8 mouse cellular contexts compared by ENCODE assay signal in genomic region chr7:82866486-82867270, GRCm38 (mm10). TPM values are rescaled to one million over a fixed set of nuclear protein-coding genes. Genes with fewer than 3 reads are reported as not detected.
DNase-seq lines count a peak whose midpoint lies in the region; ATAC-seq and TF ChIP-seq lines count a peak whose summit lies in the region.

No protein-coding gene starts in this region.

- peak overlapping the region; percentile 100 for H3K27ac ChIP-seq in embryonic facial prominence, embryonic 14.5 days (replicated peaks; ENCODE audit: low read depth, low read length)
- peak overlapping the region; percentile 99 for H3K27ac ChIP-seq in limb, embryonic 15.5 days
- H3K27ac ChIP-seq in midbrain, postnatal 0 days (ENCODE audit: low read depth, low read length): peak overlapping the region; percentile 97

- peak overlapping the region; percentile 96 for H3K4me3 ChIP-seq in embryonic facial prominence, embryonic 14.5 days (ENCODE audit: low read depth, low read length)
- H3K4me3 ChIP-seq in limb, embryonic 15.5 days: peak overlapping the region; percentile 81
- H3K4me3 ChIP-seq in midbrain, postnatal 0 days (ENCODE audit: low read depth, low read length): peak overlapping the region; percentile 64

- H3K4me1 ChIP-seq in embryonic facial prominence, embryonic 14.5 days (ENCODE audit: control insufficient read depth, insufficient read depth, low read length): peaks cover 10% of the 10 kb centered on the region
- peaks cover 25% of the 10 kb centered on the region for H3K4me1 ChIP-seq in limb, embryonic 15.5 days
- peaks cover 6% of the 10 kb centered on the region for H3K4me1 ChIP-seq in midbrain, postnatal 0 days (ENCODE audit: insufficient read depth, low read length)

- H3K36me3 ChIP-seq in embryonic facial prominence, embryonic 14.5 days (ENCODE audit: control insufficient read depth, insufficient read depth, low read length): peaks cover 20% of the 10 kb centered on the region
- H3K36me3 ChIP-seq in limb, embryonic 15.5 days: peaks cover 8% of the 10 kb centered on the region; the same call in 1 of the 2 replicates
- H3K36me3 ChIP-seq in midbrain, postnatal 0 days (ENCODE audit: insufficient read depth, low read length): peaks cover 14% of the 10 kb centered on the region

- peak; percentile 85 for ATAC-seq in embryonic facial prominence, embryonic 14.5 days (ENCODE audit: low read depth)
- ATAC-seq in limb, embryonic 15.5 days (ENCODE audit: insufficient number of reproducible peaks, low FRiP score, low TSS enrichment, low read depth): peak; percentile 88
- ATAC-seq in midbrain, postnatal 0 days (ENCODE audit: low FRiP score): peak; percentile 83

- no peaks in the 10 kb centered on the region for H3K27me3 ChIP-seq in embryonic facial prominence, embryonic 14.5 days (replicated peaks; ENCODE audit: control insufficient read depth, insufficient read depth, low read length)
- no peaks in the 10 kb centered on the region for H3K27me3 ChIP-seq in limb, embryonic 15.5 days
- H3K27me3 ChIP-seq in midbrain, postnatal 0 days (ENCODE audit: insufficient read depth, low read length): no peaks in the 10 kb centered on the region

- WGBS in embryonic facial prominence, embryonic 14.5 days: under 1% methylated on average over 45 of the region's 68 CpGs
- WGBS in limb, embryonic 15.5 days: 1% methylated on average over 48 of the region's 68 CpGs
- WGBS in midbrain, postnatal 0 days: under 1% methylated on average over 59 of the region's 68 CpGs

- peak; percentile 94 for DNase-seq in A20 (ENCODE audit: low read depth, low spot score)
- peak; percentile 71 to 85 for DNase-seq in adrenal gland, postnatal 4 days (ENCODE audit: low spot score in 2 of 2)
- DNase-seq in embryonic facial prominence, embryonic 14.5 days (ENCODE audit: low spot score): peak; percentile 99
- DNase-seq in heart, adult 8-10 months (ENCODE audit: low spot score): peak; percentile 89
- DNase-seq in kidney, adult 9 months: peak; percentile 90
- peak; percentile 99 for DNase-seq in midbrain, postnatal 0 days (ENCODE audit: low spot score)
- DNase-seq in spleen, postnatal 10 days (ENCODE audit: low spot score in 2 of 2): peak; percentile 66 to 85

- H3K4me2 ChIP-seq in embryonic facial prominence, embryonic 14.5 days (ENCODE audit: low read depth, low read length): peak overlapping the region; percentile 91
- peak overlapping the region; percentile 92 for H3K4me2 ChIP-seq in limb, embryonic 15.5 days
- peak overlapping the region; percentile 95 for H3K4me2 ChIP-seq in midbrain, postnatal 0 days (ENCODE audit: low read depth, low read length, poor library complexity, severe bottlenecking)

- peak; percentile 52 for TF ChIP-seq CTCF in midbrain, postnatal 0 days (IDR thresholded peaks at IDR 0.05)

- no peaks in the 10 kb centered on the region for H3K9me3 ChIP-seq in embryonic facial prominence, embryonic 14.5 days (ENCODE audit: control insufficient read depth, low read length)
- H3K9me3 ChIP-seq in limb, embryonic 15.5 days: no peaks in the 10 kb centered on the region
- no peaks in the 10 kb centered on the region for H3K9me3 ChIP-seq in midbrain, postnatal 0 days (ENCODE audit: low read length)

- peak overlapping the region; percentile 99 for H3K9ac ChIP-seq in embryonic facial prominence, embryonic 14.5 days (ENCODE audit: low read depth, low read length)
- H3K9ac ChIP-seq in limb, embryonic 15.5 days: peak overlapping the region; percentile 61
- H3K9ac ChIP-seq in midbrain, postnatal 0 days (replicated peaks; ENCODE audit: low read length, poor library complexity, severe bottlenecking): peak overlapping the region; percentile 99

RNA-seq across cellular contexts. Expression of gene Mex3b, which starts 0.5 kb away (rescaled TPM):
- 10 to 100 TPM; 10.2 to 13.7 TPM for total RNA-seq in adrenal gland, postnatal 4 days (2021)
- polyA plus RNA-seq in embryonic facial prominence, embryonic 14.5 days (2014; fragmentation: Nextera tagmentation; extraction: Ambion mirVana): 19.3 and 22.6 TPM in 2 replicates
- total RNA-seq in heart, adult 8-10 months (2022): 1 to 10 TPM; 1.1 to 1.3 (median 1.3) TPM
- 14.7 and 17.8 TPM in 2 replicates for polyA plus RNA-seq in limb, embryonic 15.5 days (2015; fragmentation: Nextera tagmentation; extraction: Ambion mirVana)
- 101 and 105 TPM in 2 replicates for total RNA-seq in midbrain, postnatal 0 days (2014; rRNA removed)
- polyA plus RNA-seq in midbrain, postnatal 0 days (2015; fragmentation: Nextera tagmentation; extraction: Ambion mirVana): 14.5 and 17.1 TPM in 2 replicates

Comparison
In these comparisons a context has a peak if more than half of its experiments do, and no peak if none do; other contexts are left out.
1. Peak in every context shown above with its lines: DNase-seq, ATAC-seq, H3K4me3 ChIP-seq and H3K27ac ChIP-seq.
2. RNA of gene Mex3b, which starts 0.5 kb away (total RNA-seq): 101 to 105 TPM in midbrain, postnatal 0 days and 10.2 to 13.7 TPM in adrenal gland, postnatal 4 days; 1.1 to 1.3 TPM in heart, adult 8-10 months; every median in the first group is over 4 times any median in the second.